Mouse (Mus musculus): ENCODE data around the gene Tnp1.

GRCm38 (mm10) chr1:73015731-73016130 is at the start of gene Tnp1:
- TF ChIP-seq TCF12 (IDR thresholded peaks at IDR 0.05; ENCODE audit: insufficient read depth, poor library complexity, severe bottlenecking), result no peak
- no peak for TF ChIP-seq POLR2A (IDR thresholded peaks at IDR 0.05; ENCODE audit: insufficient read length, low read depth)
- TF ChIP-seq USF1 (IDR thresholded peaks at IDR 0.05; ENCODE audit: low read depth), result no peak
- no peak for TF ChIP-seq POLR2AphosphoS2 (IDR thresholded peaks at IDR 0.05; ENCODE audit: insufficient read length, low read depth)
- no peak for TF ChIP-seq E2F4 (IDR thresholded peaks at IDR 0.05; ENCODE audit: insufficient read depth)
- no peak for TF ChIP-seq MYOD1 (IDR thresholded peaks at IDR 0.05; ENCODE audit: control insufficient read depth in 1 of 3, insufficient read length in 2 of 3, low read depth in 2 of 3)
- no peak for TF ChIP-seq MYOG (IDR thresholded peaks at IDR 0.05; ENCODE audit: control insufficient read depth in 1 of 3, insufficient read depth in 1 of 3, insufficient read length in 2 of 3, low read depth in 2 of 3)
- no peak for TF ChIP-seq MAX (IDR thresholded peaks at IDR 0.05; ENCODE audit: low read depth)
